Mouse (Mus musculus): ENCODE data around the gene Uts2r. TPM values are rescaled to one million over a fixed set of nuclear protein-coding genes. Genes with fewer than 3 reads are reported as not detected.

The Uts2r gene
- total and polyA plus RNA-seq, 3 experiments: not detected

DNA sequence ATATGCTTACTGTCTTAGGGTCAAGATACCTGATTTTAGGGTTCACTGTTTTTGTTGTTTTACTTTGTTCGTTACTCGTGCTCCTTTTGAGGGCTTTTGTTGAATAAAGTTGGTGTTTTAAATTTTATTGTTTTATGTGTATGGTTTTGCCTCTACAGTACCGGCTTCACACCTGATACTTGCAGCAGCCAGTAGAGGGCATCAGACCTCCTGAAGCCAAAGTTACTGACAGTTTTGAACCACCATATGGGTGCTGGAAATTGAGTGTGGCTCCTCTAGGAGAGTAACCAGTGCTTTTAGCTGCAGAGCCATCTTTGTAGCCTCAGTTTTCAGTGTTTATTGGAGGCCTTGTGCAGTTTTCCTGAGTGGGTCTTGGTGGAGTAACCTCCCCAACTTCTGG is 11.9 kb upstream of the Uts2r start:
- Histone ChIP-seq H3K4me1 (ENCODE audit: control insufficient read depth in 1 of 2, insufficient read depth in 2 of 2, low read length in 2 of 2) (no peaks in the 10 kb centered on the region), H3K79me2 (ENCODE audit: control insufficient read depth, insufficient read depth, low read length, poor library complexity) (no peaks in the 10 kb centered on the region), H3K27ac (ENCODE audit: control insufficient read depth, low read depth, low read length) (no peak overlapping the region), H3K4me3 (ENCODE audit: control insufficient read depth in 1 of 2, insufficient read depth in 1 of 2, low read depth in 2 of 2, low read length in 2 of 2) (no peak overlapping the region), H3K27me3 (ENCODE audit: control insufficient read depth in 1 of 2, insufficient read depth in 2 of 2, low read length in 2 of 2) (no peaks in the 10 kb centered on the region; a peak in 1 of 4 replicates), H3K9ac (ENCODE audit: control insufficient read depth, low read depth, low read length, poor library complexity, severe bottlenecking) (no peak overlapping the region), H3K36me3 (ENCODE audit: control insufficient read depth in 1 of 2, insufficient read depth in 2 of 2, low read length in 2 of 2) (no peaks in the 10 kb centered on the region), H3K9me3 (replicated peaks; ENCODE audit: insufficient read depth, low read length) (no peaks in the 10 kb centered on the region)
- TF ChIP-seq BHLHE40 (IDR thresholded peaks at IDR 0.05; ENCODE audit: borderline replicate concordance, low read depth, low read length) (peak; percentile 36; the same call in 1 of the 2 replicates), CTCF (IDR thresholded peaks at IDR 0.05 in 2 of 3, conservative IDR thresholded peaks at IDR 0.05 in 1 of 3; ENCODE audit: control insufficient read depth in 1 of 3, insufficient read depth in 1 of 3, low read depth in 2 of 3, low read length in 3 of 3, poor library complexity in 1 of 3, severe bottlenecking in 1 of 3) (peak; percentile 66 to 80 (median 72)), ETS1 (IDR thresholded peaks at IDR 0.05; ENCODE audit: low read depth, low read length) (no peak), RCOR1 (IDR thresholded peaks at IDR 0.05; ENCODE audit: low read depth, low read length) (no peak), ZNF384 (IDR thresholded peaks at IDR 0.05; ENCODE audit: low read depth, low read length) (no peak), TBP (IDR thresholded peaks at IDR 0.05; ENCODE audit: low read depth, low read length) (no peak), SIN3A (IDR thresholded peaks at IDR 0.05; ENCODE audit: low read length) (no peak), E2F4 (IDR thresholded peaks at IDR 0.05; ENCODE audit: borderline replicate concordance, low read depth, low read length) (no peak), SMC3 (IDR thresholded peaks at IDR 0.05; ENCODE audit: low read depth, low read length) (peak; percentile 79), ZC3H11A (IDR thresholded peaks at IDR 0.05; ENCODE audit: low read depth, low read length) (peak; percentile 58), NELFE (IDR thresholded peaks at IDR 0.05; ENCODE audit: low read depth, low read length) (0 out of 2 replicates have a peak, but pooled peaks have one; percentile 15), EP300 (IDR thresholded peaks at IDR 0.05; ENCODE audit: low read depth in 1 of 2, low read length in 2 of 2) (no peak), RAD21 (IDR thresholded peaks at IDR 0.05; ENCODE audit: low read depth, low read length) (peak; percentile 66), MEF2A (IDR thresholded peaks at IDR 0.05; ENCODE audit: extremely low read depth, insufficient replicate concordance, low read depth, low read length, poor library complexity, severe bottlenecking) (no peak), MAZ (IDR thresholded peaks at IDR 0.05; ENCODE audit: low read depth, low read length) (no peak), GABPA (IDR thresholded peaks at IDR 0.05; ENCODE audit: low read depth, low read length) (no peak), NRF1 (IDR thresholded peaks at IDR 0.05; ENCODE audit: insufficient read depth, low read depth, low read length, poor library complexity, severe bottlenecking) (no peak), JUND (IDR thresholded peaks at IDR 0.05; ENCODE audit: low read depth, low read length) (no peak)
- peak; percentile 64 for DNase-seq (ENCODE audit: low read depth, low spot score)

DNA sequence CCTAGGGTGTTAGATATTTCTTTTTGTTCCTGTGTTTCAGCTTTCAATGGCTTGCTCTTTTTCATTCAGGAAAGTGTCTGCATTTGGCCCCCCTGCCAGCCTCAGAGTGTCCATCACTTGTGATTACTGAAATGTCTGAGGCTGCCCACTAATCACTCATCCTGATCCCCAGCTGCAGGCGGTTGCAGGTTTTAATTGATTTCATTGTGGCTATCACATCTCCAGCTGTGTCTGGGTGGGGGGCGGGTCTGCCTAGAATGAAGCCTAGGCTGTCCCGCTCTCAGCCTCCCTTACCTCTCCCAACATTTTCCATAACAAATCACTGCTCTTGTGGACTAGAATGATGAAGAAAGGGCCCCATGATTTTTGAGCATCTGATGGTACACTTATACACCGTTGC is 5.9 kb upstream of the Uts2r start:
- no peaks in the 10 kb centered on the region for H3K9me3 ChIP-seq (replicated peaks; ENCODE audit: insufficient read depth, low read length)
- no peak for DNase-seq (ENCODE audit: low read depth, low spot score)
- no peak overlapping the region for H3K4me3 ChIP-seq (ENCODE audit: control insufficient read depth in 1 of 2, insufficient read depth in 1 of 2, low read depth in 2 of 2, low read length in 2 of 2)
- no peaks in the 10 kb centered on the region for H3K79me2 ChIP-seq (ENCODE audit: control insufficient read depth, insufficient read depth, low read length, poor library complexity)
- TF ChIP-seq POLR2AphosphoS5 (IDR thresholded peaks at IDR 0.05; ENCODE audit: borderline replicate concordance, low read depth, low read length) (no peak), EP300 (IDR thresholded peaks at IDR 0.05; ENCODE audit: low read depth in 1 of 2, low read length in 2 of 2) (no peak), POLR2A (IDR thresholded peaks at IDR 0.05; ENCODE audit: control insufficient read depth in 1 of 2, insufficient read depth in 1 of 2, low read depth in 1 of 2, low read length in 2 of 2, poor library complexity in 1 of 2) (no peak), ZC3H11A (IDR thresholded peaks at IDR 0.05; ENCODE audit: low read depth, low read length) (no peak), ZMIZ1 (IDR thresholded peaks at IDR 0.05; ENCODE audit: low read depth, low read length) (no peak), HCFC1 (IDR thresholded peaks at IDR 0.05; ENCODE audit: low read depth, low read length) (no peak), NRF1 (IDR thresholded peaks at IDR 0.05; ENCODE audit: insufficient read depth, low read depth, low read length, poor library complexity, severe bottlenecking) (no peak), BHLHE40 (IDR thresholded peaks at IDR 0.05; ENCODE audit: borderline replicate concordance, low read depth, low read length) (no peak), MAZ (IDR thresholded peaks at IDR 0.05; ENCODE audit: low read depth, low read length) (no peak), ETS1 (IDR thresholded peaks at IDR 0.05; ENCODE audit: low read depth, low read length) (no peak), TBP (IDR thresholded peaks at IDR 0.05; ENCODE audit: low read depth, low read length) (no peak), SMC3 (IDR thresholded peaks at IDR 0.05; ENCODE audit: low read depth, low read length) (no peak), MAFK (IDR thresholded peaks at IDR 0.05; ENCODE audit: borderline replicate concordance, low read depth, low read length) (no peak), MYB (IDR thresholded peaks at IDR 0.05; ENCODE audit: low read depth, low read length) (no peak)
- no peaks in the 10 kb centered on the region; a peak in 1 of 4 replicates for H3K27me3 ChIP-seq (ENCODE audit: control insufficient read depth in 1 of 2, insufficient read depth in 2 of 2, low read length in 2 of 2)
- H3K9ac ChIP-seq (ENCODE audit: control insufficient read depth, low read depth, low read length, poor library complexity, severe bottlenecking): no peak overlapping the region
- no peak overlapping the region for H3K27ac ChIP-seq (ENCODE audit: control insufficient read depth, low read depth, low read length)
- H3K4me1 ChIP-seq (ENCODE audit: control insufficient read depth in 1 of 2, insufficient read depth in 2 of 2, low read length in 2 of 2): no peaks in the 10 kb centered on the region
- no peaks in the 10 kb centered on the region for H3K36me3 ChIP-seq (ENCODE audit: control insufficient read depth in 1 of 2, insufficient read depth in 2 of 2, low read length in 2 of 2)
